Mouse (Mus musculus) spleen, postnatal 10 days (tissue): ENCODE results near the gene Gm49380.

Source experiments
- DNase-seq, 2 experiments: peaks; one replicate each; pipeline ENCODE4 v3.0.0; 2021 to 2022; ENCODE audit warnings: low spot score in 2 of 2

Gene Gm49380

GRCm38 (mm10) chr9:44113105-44113789 lies at the start of gene Gm49380, which contains the start of gene Rnf26:
TSS of gene Gm49380 (minus strand) at chr9:44113500.
TSS of gene Rnf26 (minus strand) at chr9:44113517.
- DNase-seq = peak; percentile 94 to 98

GRCm38 (mm10) chr9:44159886-44160285 lies 46.6 kb upstream of the Gm49380 start:
- DNase-seq = no peak

GRCm38 (mm10) chr9:44147290-44147689 lies 34.0 kb upstream of the Gm49380 start:
- DNase-seq = no peak

- no peak for DNase-seq
Measured at GRCm38 (mm10) chr9:44144718-44145060, 31.4 kb upstream of the Gm49380 start.

GRCm38 (mm10) chr9:44144023-44144717 lies 30.9 kb upstream of the Gm49380 start:
- no peak for DNase-seq

- DNase-seq = no peak
Measured at GRCm38 (mm10) chr9:44143421-44143820, 30.1 kb upstream of the Gm49380 start.

GRCm38 (mm10) chr9:44141951-44142350 lies 28.7 kb upstream of the Gm49380 start:
- no peak for DNase-seq

GRCm38 (mm10) chr9:44137846-44138245 lies 24.5 kb upstream of the Gm49380 start:
- DNase-seq = no peak

- DNase-seq = no peak
Measured at GRCm38 (mm10) chr9:44135731-44136411, 22.6 kb upstream of the Gm49380 start.

GRCm38 (mm10) chr9:44134851-44135730 lies 21.8 kb upstream of the Gm49380 start:
- peak in 1 of 2 experiments; percentile 37 for DNase-seq

- DNase-seq = peak in 1 of 2 experiments; percentile 39
Measured at GRCm38 (mm10) chr9:44134101-44134850, 21.0 kb upstream of the Gm49380 start, which contains the start of gene Mcam. TSS of gene Mcam (plus strand) at chr9:44134469.

- DNase-seq = no peak
Measured at GRCm38 (mm10) chr9:44133287-44133686, 20.0 kb upstream of the Gm49380 start.

GRCm38 (mm10) chr9:44132200-44132599 lies 18.9 kb upstream of the Gm49380 start:
- DNase-seq = no peak

GRCm38 (mm10) chr9:44131276-44131590 lies 17.9 kb upstream of the Gm49380 start:
- no peak for DNase-seq

- no peak for DNase-seq
Measured at GRCm38 (mm10) chr9:44130581-44131275, 17.4 kb upstream of the Gm49380 start.

- DNase-seq = peak in 1 of 2 experiments; percentile 70
Measured at GRCm38 (mm10) chr9:44130034-44130433, 16.7 kb upstream of the Gm49380 start.

- DNase-seq = no peak
Measured at GRCm38 (mm10) chr9:44129633-44130032, 16.3 kb upstream of the Gm49380 start.

- no peak for DNase-seq
Measured at GRCm38 (mm10) chr9:44127351-44127801, 14.1 kb upstream of the Gm49380 start.

GRCm38 (mm10) chr9:44126746-44127145 lies 13.4 kb upstream of the Gm49380 start:
- no peak for DNase-seq
